Mouse (Mus musculus) liver, postnatal 0 days (tissue): ENCODE measurements around the gene Myd88.

Source experiments
- CTCF ChIP-seq: sonication (generic); IDR thresholded peaks from 2 replicates; pipeline ENCODE4 v1.5.1; 2016; ENCODE audit warnings: antibody characterized with exemption, low read depth
- EP300 ChIP-seq: IDR thresholded peaks from 2 replicates; pipeline ENCODE4 v1.6.1; 2016; ENCODE audit warnings: antibody characterized with exemption, low read depth, mild to moderate bottlenecking

- no peak for TF ChIP-seq CTCF
- TF ChIP-seq EP300: no peak
Observed at GRCm38 (mm10) chr9:119350947-119351705, 9.9 kb upstream of the Myd88 start.
